Mouse (Mus musculus): ENCODE data around the gene Gpr18. TPM values are rescaled to one million over a fixed set of nuclear protein-coding genes. Genes with fewer than 3 reads are reported as not detected.
"Not testable (repeated sequence)": the region's sequence is repeated elsewhere in the genome, so short reads cannot be mapped to it uniquely, and the experiment has no call there.

The Gpr18 gene
- total RNA-seq, 2 experiments from 2014 or later, result not detected

GRCm38 (mm10) chr14:121881211-121881610 lies 34.4 kb downstream of the Gpr18 start:
- DNase-seq, result no peak

DNA sequence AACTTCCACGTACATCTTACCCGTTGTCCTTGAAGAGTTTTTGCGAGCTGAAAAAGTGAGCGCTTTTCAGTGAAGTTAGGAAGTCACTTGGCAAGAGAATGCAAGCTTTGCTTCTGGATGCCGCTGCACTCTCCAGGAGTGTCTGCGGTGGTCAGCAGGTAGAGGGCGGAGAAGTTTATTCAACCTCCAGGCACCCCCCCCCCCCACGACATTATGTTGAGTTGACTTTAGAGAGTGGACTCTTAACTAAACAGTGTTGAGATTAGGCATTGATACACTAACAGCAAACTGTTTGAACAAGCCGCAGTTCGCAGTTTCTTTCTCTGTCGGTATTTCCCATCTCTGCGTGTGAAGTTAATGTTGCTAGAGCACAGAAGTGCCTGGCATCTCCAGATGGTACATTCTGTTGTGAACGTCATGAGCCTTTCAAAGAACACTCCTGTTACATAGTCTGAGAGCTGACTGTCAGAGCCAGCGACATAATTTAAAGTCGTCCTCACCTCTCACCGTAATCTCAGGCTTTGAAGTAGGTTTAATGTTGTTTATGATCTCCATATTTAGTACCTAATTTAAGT lies 36.2 kb downstream of the Gpr18 start:
- DNase-seq, result no peak

- no peak for DNase-seq
Measured at GRCm38 (mm10) chr14:121878859-121879206, 36.7 kb downstream of the Gpr18 start.

DNA sequence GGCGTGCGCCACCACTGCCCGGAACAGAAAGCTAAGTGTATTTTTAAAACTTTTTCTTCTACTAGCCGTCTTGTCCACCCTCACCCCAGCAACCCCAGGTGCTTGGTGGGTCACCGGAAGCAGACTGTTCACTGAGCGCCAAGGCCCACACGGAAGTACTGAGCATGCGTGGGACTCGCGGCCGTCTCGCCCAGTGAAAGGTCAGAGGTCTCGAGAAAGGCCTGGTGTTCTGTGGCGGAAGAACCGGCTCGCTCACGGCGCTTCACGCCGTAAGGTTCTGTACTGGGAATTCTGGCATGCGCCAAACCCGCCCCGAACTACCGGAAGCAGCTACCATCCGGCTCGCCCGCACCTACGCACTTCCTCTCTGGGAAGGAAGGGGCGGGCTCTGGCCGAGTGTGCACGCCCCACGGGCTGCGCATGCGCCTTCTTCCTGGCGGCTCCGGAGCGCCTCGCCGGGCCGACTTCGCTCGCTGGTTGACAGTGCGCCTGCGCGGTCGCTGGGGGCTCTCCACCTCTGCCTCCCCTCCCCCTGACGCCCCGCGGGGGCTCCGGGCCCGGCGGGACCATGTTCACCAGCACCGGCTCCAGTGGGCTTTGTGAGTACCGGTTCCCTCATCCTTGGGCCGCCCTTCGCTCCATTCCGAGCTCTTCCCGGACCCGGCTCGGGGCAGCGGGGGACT lies 37.3 kb downstream of the Gpr18 start, which contains the start of gene Ubac2:
Gene Ubac2, plus strand, starts transcription at position 445 of the 683 bp plus-strand sequence.
- DNase-seq, result peak; percentile 99

DNA sequence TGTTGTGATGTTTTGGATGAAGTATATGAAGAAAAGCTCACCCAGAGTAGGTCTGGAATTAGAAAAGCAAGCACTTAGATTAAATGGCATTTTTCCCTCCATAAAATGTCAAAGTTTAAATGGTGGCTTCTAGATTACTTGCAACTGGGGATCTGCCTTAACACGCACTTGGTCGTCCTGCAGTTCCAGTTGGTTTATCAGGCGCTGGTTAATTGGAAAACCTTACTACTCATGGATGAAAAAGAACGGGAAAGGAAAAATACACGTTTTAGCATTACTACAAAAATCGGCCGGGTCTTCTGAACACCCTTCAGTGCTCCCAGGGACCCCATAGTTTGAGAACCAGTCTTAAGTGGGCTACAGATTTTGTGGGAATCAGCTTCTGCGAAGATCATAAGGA lies 37.9 kb downstream of the Gpr18 start:
- DNase-seq, result no peak

- no peak for DNase-seq
Measured at GRCm38 (mm10) chr14:121876860-121877259, 38.7 kb downstream of the Gpr18 start.

DNA sequence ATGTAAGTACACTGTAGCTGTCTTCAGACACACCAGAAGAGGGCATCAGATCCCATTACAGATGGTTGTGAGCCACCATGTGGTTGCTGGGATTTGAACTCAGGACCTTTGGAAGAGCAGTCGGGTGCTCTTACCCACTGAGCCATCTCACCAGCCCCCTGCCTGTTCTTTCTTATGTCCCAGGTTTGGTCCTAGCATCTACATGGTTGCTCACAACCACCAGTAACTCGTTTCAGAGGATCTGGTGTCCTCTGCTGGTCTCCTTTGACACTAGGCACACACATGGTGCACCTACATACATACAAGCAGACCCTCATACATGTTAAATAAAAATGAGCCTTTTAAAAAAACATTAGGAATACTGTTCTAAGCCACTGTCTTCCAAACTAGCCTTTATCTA lies 39.4 kb downstream of the Gpr18 start:
- not testable (repeated sequence) for DNase-seq

- no peak for DNase-seq
Measured at GRCm38 (mm10) chr14:121873646-121874045, 41.9 kb downstream of the Gpr18 start.

DNA sequence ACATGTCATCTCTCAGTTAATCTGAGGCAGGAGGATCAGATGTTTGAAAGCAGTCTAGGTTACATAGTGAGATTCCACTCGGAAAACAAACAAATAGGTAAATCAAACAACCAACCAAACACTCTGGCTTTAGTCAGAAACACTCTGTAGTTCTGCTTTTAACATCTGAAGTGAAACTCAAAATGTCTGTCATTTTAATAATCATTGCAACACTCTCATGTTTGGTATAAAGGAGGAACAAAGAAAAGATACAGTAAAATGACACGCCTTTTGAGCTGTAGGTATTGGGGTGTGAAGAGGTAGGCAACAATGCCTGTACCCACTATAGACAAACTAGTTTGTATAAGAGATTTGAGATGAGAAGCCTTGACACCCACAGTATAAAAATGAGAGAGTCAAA lies 42.4 kb downstream of the Gpr18 start:
- DNase-seq, result no peak

DNA sequence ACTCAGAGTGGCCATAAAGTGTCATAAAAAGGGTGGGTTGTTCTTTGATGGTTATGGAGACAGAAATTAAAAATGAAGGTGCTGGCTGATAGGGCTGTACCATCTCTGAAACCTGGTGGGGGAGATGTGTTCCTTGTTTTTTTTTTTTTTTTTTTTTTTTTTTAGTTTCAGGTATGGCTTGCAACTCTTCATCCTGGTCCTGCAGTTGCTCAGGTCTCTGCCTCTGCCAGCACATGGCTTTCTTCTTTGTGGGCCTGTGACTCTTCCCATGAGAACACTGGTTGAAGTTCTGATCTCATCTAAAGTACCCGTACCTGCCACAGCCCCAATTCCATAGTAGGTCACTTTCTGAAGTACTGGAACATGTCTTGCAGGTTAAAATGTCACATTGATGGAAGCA lies 42.8 kb downstream of the Gpr18 start:
- DNase-seq, result no peak

GRCm38 (mm10) chr14:121869111-121869510 lies 46.5 kb downstream of the Gpr18 start:
- no peak for DNase-seq

DNA sequence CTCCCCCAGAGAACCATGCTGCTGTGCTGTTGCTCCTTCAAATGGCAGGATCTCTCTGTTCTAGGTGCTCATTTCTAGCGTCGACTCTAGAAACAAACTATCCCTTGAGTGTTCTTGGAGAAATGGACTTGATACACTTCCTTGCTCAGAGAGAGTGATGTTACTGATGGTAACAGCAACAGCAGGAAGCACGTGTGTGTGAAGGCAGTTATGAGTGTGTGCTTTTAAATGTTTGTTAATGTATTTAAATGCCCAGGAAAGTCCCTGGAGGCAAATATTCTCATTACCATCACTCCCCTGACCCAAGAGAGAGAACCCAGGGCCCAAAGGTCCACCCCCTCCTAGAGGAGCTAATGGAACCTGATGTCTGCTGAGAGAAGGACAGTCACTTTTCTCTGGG lies 49.0 kb downstream of the Gpr18 start:
- no peak for DNase-seq

DNA sequence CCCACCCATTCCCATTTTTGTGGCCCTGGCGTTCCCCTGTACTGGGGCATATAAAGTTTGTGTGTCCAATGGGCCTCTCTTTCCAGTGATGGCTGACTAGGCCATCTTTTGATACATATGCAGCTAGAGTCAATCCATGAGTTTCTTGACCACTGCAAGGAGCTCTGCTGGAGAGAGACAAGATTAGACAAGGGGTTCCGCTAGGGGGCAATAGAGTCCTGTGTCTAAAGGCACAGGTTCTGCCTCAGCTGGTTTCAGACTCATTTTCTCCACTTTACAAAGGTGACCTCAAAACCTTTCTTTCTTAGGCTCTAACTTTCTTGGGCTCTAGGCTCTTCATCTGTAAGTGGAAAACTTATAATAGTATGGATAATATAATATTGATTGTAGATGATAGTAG lies 50.4 kb downstream of the Gpr18 start:
- DNase-seq, result peak; percentile 83

Other genes with a start within 250 kb of the Gpr18 start
- 10 to 100 TPM; 28.5 to 30.9 TPM for gene Dock9, start 117.9 kb downstream of the Gpr18 start, total RNA-seq (2021)
- 10 to 100 TPM; 25.2 to 27.3 TPM for gene Ubac2, start 37.2 kb downstream of the Gpr18 start, total RNA-seq (2021)
- 1 to 10 TPM; 2.8 to 3.3 TPM for gene Gpr183, start 49.4 kb upstream of the Gpr18 start, total RNA-seq (2021)
- not detected for gene Timm8a2, start 118.9 kb upstream of the Gpr18 start, total RNA-seq (2021)
- 10 to 100 TPM; 98.4 to 99.8 TPM for gene Tm9sf2, start 191.3 kb upstream of the Gpr18 start, total RNA-seq (2021)